Mouse (Mus musculus) kidney, adult 9 months (tissue): ENCODE results near the gene A730049H05Rik.

Experiments used
- DNase-seq: peaks from one replicate; pipeline ENCODE4 v3.0.0; 2022

Gene A730049H05Rik

DNA sequence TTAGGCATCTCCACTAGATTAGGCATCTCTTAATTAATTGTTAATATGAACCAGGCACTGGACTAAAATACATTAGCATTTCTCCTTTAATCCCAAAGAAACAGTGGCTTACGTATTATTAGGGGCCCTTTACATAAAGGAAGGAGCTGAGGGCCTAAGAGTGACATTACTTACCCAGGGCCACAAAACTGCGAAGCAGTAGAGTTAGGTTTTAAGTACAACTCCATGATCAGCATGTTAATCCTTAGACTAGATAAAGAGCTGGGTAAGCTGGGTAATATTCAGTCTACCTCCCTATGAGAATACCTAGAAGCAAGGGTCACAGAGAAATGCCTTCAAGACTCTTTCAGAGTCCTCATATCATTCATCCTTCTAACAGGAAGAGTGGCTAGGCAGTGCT lies 12.9 kb downstream of the A730049H05Rik start:
- DNase-seq: peak; percentile 74

GRCm38 (mm10) chr6:92831106-92831505 lies 14.8 kb downstream of the A730049H05Rik start:
- no peak for DNase-seq

- no peak for DNase-seq
Observed at GRCm38 (mm10) chr6:92842000-92842399, 25.7 kb downstream of the A730049H05Rik start.

GRCm38 (mm10) chr6:92843474-92843873 lies 27.2 kb downstream of the A730049H05Rik start:
- DNase-seq: no peak

DNA sequence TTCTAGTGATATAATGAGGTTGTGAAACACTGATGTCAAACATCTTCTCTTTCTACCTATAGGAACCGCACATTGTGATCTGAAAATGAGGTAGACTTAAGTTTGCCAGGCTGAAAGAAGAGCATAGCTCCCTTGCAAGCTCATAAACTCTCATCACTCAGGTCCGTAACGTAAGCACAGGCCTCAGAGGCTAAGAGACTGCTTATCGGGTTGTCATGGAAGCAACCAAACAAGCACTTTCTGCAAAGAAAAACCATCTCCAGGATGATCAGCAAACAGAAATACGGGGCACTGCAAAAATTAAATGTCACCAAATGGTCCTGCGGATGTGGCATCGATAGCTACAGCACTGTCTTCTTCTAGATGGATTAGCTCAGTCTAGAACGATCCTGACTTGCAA lies 29.6 kb downstream of the A730049H05Rik start:
- no peak for DNase-seq

DNA sequence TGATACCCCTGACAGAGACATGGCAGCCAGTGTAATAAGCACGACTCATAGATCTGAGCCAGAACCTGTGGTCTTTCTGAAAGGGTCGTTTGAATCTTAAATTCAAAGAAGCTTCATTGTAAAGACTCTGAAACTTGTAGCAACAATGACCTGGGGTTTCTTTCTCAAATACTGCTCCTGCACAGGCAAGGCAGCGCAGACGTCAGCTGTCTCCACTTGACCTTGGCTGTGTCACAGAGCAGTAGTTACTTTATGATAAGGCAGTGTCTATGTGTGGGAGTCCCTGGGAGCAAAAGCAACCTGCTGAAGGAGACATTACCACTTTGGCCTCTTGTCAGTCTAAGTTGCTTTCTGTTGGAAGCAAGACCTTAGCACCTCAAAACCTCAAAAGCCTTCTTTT lies 30.3 kb downstream of the A730049H05Rik start:
- no peak for DNase-seq

DNA sequence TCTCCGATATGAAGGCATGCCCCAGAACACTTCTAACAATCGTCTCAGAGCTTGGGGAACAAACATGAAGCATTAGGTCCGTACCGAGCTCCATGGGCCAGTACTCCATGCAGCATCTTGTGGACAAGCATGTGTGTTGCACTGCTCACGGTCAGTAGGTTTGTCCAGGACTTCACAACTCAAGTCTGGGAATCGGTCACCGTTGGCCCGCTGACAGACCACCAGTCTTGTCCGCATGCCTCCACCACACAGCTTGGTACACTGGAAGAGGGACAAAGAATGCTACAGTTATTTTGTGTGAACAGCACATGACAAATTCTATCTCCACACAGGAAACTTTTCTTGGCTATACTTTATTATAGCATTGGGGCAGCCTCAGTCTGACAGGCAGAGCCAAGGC lies 32.9 kb downstream of the A730049H05Rik start:
- DNase-seq: no peak

DNA sequence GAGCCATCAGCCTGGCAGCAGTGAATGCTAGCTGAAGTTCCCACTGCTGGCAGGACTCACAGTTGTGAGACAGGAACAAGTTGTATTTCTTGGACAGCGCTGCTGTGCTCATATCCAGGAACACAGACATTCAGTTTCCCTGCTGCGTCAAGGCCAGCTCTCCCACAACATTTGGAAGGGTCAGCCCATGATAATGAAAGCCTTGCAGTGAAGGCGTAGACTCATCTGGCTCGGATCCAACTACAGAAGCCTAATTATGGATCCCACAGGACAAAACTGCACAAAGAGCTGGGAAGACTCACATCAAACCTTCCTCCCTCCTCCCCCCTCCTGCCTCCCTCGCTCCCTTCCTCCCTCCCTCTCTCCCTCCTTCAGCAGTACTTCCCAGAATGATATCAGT lies 34.0 kb downstream of the A730049H05Rik start:
- DNase-seq: peak; percentile 67

- no peak for DNase-seq
Observed at GRCm38 (mm10) chr6:92854873-92855272, 38.6 kb downstream of the A730049H05Rik start.

DNA sequence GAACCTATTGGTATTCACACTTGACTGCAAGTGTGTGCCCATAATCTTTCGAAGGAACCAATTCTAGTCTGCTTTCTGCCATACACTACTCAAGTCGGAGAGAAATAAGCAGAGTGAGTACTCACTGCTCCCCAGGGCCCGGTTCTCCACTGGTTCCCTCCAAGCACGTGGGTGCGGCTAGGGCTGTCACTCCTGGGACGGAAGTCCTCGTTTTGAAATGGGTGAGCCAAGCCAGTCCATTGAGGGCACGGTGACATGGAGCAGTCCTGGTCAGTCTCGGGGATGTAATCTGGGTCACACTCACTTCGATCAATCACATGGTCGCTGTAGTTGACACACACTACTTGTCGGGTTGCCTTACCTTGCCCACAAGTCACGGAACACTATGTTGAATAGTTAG lies 41.5 kb downstream of the A730049H05Rik start:
- no peak for DNase-seq

DNA sequence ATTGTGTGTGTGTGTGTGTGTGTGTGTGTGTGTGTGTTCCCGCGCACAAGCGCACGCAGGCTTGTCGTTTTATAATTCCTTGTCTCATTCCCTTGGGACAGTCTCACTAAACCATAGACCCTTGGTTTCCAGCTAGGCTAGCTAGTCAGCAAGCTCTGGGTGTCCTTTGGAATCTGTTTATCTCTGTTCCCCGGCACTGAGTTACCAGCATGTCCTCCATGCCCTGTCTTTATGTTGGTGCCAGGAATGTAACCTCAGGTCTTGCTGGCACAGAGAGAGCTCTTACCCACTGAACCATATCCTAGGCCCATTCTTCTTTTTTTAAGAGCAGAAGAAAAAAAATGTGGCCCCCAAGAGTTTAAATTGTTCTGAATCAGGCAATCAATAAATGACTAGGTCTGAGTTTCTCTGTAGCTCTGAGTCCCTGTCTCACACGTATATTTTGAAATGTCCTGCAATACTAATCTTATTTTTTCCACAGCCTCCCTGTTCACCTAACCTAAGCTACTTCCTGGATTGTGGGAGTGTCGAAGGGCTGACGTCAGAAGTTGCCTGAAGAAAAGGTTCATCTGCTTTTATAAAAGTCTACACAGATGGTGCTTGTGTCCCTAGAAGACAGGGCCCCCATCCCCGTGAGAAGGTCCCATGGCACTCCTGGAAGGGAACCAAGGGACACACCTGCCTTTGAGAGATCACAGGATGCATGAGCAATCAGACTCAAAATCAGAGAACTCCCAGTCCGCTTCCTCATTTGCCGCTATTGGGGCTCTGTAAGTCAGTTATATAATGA lies 42.6 kb downstream of the A730049H05Rik start:
- DNase-seq: peak; percentile 81

DNA sequence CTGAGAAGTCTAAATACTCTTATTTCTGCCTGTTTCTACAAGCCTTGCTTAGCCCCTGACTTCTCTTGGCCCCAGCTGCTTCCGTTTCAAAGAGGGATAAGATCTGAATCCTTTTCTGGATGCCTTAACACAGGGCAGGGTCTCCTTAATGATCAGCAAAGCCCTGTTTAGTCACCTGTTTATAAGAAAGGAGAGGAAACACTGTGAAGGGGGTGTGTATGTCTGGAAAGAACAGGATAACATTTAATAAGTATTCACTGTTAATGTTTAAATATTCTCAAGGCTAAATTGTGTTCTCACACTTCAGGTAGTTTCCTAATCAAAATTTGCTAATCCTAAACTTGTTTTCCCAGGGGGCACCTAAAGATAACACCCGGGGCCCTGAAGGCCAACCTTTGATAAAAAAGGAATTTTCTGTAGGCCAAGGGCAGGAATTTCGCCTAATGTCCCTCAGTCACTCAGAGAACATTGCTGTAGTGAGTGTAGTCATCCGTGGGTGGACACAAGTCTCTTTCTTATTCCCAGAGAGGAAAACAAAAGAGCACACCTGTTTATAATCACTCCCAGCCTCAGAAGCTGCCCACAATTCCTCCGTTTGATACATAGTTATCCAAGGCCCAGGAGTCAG lies 44.1 kb downstream of the A730049H05Rik start:
- DNase-seq: peak; percentile 48

GRCm38 (mm10) chr6:92862599-92862998 lies 46.3 kb downstream of the A730049H05Rik start:
- DNase-seq: no peak

- peak; percentile 60 for DNase-seq
Observed at GRCm38 (mm10) chr6:92869089-92869581, 52.9 kb downstream of the A730049H05Rik start, which contains the start of gene Gm15737. Gm15737 (plus strand) TSS chr6:92869357.

DNA sequence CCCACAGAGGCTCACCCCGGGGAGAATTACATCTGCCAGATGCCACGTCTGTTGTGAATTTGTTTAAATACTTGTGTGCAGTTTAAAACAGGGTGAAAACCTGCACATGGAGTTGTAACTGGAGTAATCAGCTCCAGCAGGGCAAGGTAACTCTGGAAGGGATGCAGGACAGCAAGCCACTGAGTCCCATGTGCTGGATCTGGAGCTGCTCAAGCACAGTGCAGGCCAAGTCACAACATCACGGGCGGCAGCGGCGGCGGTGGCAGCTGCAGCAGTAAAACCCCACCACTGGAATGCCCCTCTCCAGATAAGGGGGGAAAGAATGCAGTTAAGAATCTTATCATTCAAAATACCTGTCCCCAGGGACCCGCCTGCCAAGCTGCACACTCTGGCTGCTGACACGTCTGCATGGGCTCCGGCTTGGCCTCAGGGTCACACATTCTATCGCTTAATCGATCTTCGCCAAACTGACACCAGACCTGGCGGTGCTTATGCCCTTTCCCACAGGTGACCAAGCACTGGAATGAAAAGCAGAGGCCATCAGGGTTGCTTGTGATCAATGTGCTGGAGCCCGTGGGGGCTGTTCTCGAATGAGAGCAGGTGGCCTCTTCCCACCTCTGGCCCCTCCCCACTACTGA lies 53.4 kb downstream of the A730049H05Rik start:
- DNase-seq: no peak

DNA sequence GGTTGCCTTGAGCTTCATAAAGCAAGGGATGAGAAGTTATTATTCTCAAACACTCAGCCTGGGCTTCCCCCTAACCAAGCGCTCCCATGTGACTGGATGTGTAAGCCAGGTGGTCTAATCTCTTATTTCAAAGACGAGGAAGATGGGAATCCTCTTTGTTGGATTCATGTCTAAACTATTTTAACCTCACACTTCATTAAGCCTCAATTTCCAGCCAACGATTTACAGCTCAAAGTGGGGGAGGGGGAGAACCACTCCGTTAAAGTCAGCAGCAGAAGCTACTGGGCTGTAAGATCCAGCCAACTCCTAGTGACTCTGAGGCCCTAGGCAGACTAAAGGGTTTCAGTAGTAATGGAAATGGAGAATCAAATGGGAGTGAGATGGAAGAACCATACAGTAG lies 55.5 kb downstream of the A730049H05Rik start:
- no peak for DNase-seq

DNA sequence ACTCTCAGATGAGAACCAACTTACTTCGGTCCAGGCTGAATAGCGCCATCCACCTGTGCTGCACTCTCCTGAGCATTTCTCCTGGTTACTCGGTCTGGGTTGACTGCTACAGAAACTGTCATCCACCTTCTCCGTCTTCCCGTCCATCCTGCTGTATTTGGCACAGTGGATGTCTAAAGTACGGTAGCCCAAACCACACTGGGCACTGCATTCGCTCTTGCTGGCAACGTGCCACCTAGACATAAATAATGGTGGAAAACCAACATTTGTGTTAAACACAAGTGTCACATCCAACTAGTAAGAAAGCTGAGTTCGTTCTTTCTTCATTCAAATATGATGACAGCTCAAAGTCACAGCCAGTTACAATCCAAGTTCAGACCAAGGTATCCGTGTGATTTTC lies 56.5 kb downstream of the A730049H05Rik start:
- no peak for DNase-seq

DNA sequence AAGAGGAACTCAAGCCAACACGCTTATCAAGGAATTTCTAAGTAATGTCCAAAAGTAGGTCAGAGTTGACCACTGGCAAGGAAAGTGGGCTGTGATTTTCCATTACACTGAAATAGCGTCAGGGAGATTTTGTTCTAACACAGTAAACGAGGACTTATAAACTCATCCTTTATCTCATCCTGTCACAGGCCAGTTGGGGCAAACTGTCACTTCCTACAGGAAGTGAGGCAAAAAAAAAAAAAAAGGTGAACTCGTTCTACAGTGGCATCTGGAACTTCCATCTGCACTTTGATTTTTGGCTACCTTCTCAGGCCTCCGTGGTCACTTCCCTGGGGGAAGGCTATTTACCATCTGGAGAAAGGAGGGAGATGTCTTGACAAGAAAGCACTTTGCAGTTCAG lies 58.6 kb downstream of the A730049H05Rik start:
- DNase-seq: peak; percentile 62

DNA sequence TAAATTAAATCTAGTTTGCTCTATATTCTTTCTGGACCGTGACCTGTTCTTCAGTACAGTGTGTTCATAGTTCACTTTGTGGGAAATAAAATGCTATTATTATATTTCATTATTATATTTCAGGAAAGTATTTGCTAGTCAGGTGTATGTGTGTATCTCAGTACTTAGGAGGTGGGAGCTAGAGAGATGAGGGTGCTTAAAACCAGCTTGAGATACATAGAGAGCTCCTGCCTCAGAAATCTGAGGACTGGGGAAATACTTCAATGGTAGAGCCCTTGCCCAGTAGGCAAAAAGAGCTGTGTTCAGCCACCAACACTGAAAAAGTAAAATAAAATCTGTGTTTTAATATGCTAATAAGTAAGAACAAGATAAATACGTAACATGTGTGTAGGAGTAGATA lies 59.1 kb downstream of the A730049H05Rik start:
- DNase-seq: no peak

DNA sequence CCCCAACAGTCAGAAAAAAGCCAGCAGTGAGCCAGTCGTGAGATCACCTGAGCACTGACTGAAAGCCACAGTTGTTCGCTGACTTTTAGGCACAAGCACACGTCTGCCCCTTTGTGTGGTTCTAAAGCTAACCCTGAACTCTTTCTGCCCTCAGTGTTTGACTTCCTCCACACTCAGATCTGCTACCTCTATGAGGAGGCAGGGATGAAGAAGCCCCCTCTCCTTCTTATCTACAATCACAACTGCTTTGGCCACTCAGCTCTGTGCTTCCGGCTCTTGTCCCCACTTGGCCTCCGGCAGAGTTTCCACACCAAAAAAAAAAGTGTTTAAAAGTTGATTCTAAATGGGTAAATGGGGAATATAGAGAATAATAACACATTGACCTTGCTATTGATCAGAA lies 59.8 kb downstream of the A730049H05Rik start:
- DNase-seq: no peak

- no peak for DNase-seq
Observed at GRCm38 (mm10) chr6:92877236-92877635, 61.0 kb downstream of the A730049H05Rik start.

DNA sequence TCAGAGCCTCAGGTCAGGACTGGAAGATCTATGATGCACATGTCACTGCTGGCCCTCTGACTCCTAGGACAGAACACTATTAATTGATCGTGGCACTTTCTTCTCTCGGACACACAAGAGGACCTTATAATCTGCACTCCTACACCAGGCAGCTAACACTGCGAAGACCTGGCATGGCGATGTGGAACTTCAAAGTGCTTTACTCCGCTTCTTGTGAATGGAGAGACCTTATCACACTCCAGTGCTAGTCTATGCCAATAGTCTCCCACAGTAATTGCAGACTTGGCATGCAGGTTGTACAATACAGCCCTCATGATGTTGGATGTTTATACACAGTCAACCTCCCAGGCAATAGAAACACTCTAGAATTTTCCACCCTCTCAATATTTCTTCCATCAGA lies 62.5 kb downstream of the A730049H05Rik start:
- DNase-seq: no peak

- DNase-seq: no peak
Observed at GRCm38 (mm10) chr6:92879700-92880265, 63.5 kb downstream of the A730049H05Rik start.
